Mouse (Mus musculus): ENCODE measurements around the gene Adat1.
A peak's percentile ranks its signal among the peaks of the same experiment; 100 is the strongest.

Adat1 gene

GRCm38 (mm10) chr8:111992013-111992702 is at the start of gene Adat1:
Gene Adat1, minus strand, starts transcription at chr8:111992302.
- DNase-seq: peak; percentile 73 to 81

DNA sequence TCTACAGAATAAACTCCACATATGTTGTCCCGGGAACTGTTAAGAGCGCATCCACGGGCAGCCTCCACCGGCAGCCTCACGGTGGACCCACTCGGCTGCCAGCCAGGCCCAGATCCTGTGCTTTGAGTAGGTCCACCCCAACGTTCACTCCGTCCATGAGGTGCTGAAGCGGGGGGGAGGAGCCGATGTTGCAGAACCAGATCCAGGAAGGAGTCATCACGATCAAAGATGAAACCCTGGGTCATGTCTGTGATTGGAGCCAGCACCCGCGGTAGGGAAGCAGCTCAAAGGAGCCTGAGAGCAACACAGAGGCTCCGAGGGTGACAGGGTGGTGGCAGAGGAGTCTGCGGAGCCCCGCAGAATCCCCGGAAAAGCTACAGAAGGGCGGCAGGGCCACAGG is 45.4 kb upstream of the Adat1 start:
- DNase-seq: no peak

DNA sequence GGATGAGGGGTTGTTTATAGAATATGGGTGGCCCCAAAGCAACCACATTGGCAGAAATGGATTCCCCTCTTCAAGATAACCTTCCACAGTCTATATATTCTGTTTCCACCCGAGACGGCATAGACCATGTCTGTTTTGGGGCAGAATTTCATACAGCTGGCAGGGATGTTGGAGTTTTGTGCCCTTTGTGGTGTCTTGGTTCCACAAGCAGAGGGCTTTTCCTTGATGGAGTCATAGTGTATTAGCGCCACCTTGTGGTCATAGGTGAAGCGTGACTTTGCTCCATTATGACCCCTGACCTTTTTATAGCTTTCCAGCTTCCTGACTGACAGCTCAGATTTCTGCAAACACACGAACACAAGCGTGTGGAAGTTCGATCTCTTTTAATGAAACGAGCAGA is 42.5 kb upstream of the Adat1 start:
- DNase-seq: peak in 1 of 2 experiments; percentile 28

GRCm38 (mm10) chr8:112033071-112033470 is 41.0 kb upstream of the Adat1 start:
- DNase-seq: no peak

DNA sequence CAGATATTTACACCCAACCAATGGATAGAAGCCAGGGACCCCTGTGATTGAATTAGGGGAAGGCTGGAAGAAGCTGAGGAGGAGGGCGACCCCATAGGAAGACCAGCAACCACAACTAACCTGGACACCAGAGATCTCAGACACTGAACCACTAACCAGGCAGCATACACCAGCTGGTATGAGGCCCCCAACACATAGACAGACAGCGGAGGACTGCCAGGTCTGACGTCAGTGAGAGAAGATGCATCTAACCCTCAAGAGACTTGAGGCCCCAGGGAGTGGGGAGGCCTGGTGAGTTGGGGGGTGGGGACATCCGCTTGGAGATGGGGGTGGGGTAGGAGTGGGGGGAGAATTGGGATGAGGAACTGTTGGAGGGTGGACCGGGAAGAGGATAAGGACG is 38.6 kb upstream of the Adat1 start:
- DNase-seq: no peak

DNA sequence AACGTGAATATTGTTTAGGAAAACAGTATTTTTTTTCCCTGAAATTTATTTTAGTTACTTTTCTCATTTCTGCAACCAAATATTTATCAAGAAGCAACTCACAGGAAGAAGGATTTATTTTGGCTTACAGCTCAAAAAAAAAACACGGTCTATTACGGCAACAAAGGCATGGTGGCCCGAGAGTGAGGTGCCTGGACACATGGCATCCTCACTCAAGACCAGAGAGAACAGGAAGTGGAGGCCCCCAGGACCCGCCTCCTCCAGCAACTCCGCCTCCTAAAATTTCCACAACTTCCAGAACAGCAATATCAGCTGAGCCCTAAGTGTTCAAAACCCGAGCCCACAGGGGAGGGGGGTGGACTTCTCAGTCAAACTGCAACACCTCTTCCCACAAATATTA is 37.4 kb upstream of the Adat1 start:
- no peak for DNase-seq

GRCm38 (mm10) chr8:112014936-112015335 is 22.8 kb upstream of the Adat1 start, which contains the start of gene Gm6793:
Gene Gm6793, minus strand, starts transcription at chr8:112015036.
- no peak for DNase-seq

GRCm38 (mm10) chr8:112011816-112012242 is 19.7 kb upstream of the Adat1 start:
- peak; percentile 34 to 51 for DNase-seq

GRCm38 (mm10) chr8:112010997-112011815 is 19.1 kb upstream of the Adat1 start, which contains the start of the genes Kars and Terf2ip:
Gene Kars, minus strand, starts transcription at chr8:112011323.
Gene Terf2ip, plus strand, starts transcription at chr8:112011398.
- DNase-seq: peak; percentile 87 to 90

DNA sequence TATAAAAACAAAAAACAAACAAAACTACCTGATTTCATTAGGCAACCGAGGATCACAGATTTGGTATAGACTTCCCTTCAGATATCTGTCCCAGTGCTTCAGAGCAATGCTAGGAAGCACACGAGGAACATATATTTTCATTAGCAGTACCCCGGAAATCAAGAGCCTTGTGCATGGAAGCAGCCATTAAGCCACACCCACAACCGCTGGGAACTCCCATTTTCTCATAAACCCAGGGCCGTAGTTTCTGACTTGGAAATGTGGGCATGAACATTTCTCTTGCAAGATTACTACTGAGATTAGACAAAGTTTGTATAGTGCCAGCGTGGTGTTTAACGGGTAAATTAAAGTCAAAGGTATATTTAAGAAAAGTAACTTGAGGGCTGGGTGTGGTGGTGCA is 17.5 kb upstream of the Adat1 start:
- DNase-seq: no peak

GRCm38 (mm10) chr8:112007669-112008068 is 15.6 kb upstream of the Adat1 start:
- DNase-seq: no peak

DNA sequence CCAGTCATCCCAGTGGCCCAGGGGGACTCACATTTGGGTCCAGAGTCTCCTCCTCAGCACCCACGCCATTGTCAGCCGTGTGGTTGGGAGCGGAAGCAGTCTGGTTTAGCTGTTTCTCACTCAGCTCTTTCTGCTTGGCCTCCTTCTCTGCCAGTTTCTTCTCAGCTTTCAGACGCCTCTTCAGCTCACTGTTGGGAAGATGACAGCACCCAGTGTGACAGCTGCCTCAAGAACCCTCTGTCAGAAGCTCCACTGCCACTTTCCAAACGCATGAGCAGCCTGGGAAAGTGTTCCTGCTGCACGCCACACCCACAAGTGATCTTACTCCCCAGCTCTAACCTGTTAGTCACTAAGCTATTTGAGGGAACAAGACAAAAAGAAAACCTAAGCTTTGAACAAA is 13.5 kb upstream of the Adat1 start:
- no peak for DNase-seq

GRCm38 (mm10) chr8:112004754-112005153 is 12.7 kb upstream of the Adat1 start:
- DNase-seq: no peak

GRCm38 (mm10) chr8:111992703-111993039 is 569 bp upstream of the Adat1 start:
- no peak for DNase-seq

DNA sequence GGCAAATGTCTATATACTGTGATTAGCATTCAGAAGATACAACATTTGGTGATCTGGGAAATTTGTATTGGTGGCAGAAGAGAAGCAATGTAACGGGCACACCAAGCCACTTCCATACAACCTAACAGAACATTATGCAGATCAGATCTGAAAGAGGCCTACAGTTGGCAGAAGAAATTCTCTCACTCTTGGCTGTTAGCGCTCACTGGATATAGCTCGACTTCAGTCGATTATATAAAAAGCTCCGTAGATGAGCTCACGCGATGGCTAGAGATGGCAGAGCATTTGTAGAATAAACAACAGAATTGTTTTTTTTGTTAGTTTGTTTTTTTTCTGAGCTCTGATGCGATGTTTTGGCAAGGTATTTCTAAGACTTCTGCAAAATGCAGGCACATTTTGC is 824 bp downstream of the Adat1 start:
- no peak for DNase-seq

- DNase-seq: peak; percentile 35 to 79
Measured at GRCm38 (mm10) chr8:111989911-111990310, 2.2 kb downstream of the Adat1 start.

- DNase-seq: no peak
Measured at GRCm38 (mm10) chr8:111984511-111984910, 7.6 kb downstream of the Adat1 start.

GRCm38 (mm10) chr8:111982116-111982515 is 10.0 kb downstream of the Adat1 start:
- DNase-seq: peak in 1 of 2 experiments; percentile 21

GRCm38 (mm10) chr8:111978147-111978546 is 14.0 kb downstream of the Adat1 start:
- DNase-seq: no peak

DNA sequence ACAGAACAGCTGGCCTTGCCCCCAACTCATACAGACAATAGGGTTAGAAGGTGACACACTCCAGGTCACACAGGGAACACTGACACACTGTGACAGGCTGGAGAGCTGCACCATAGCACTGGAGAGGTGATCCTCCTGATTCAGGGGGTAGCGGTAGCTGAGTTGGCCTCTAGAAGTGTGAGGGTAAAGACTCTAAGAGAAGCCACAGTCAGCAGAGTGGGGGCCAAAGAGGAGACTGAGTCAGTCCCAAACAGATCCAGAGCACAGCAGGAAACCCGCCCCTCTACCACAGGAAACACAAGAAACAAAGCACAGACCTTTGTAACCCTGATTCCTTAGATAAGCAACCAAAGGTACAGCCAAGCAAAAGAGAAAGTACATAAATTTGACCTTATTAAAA is 15.8 kb downstream of the Adat1 start:
- no peak for DNase-seq

DNA sequence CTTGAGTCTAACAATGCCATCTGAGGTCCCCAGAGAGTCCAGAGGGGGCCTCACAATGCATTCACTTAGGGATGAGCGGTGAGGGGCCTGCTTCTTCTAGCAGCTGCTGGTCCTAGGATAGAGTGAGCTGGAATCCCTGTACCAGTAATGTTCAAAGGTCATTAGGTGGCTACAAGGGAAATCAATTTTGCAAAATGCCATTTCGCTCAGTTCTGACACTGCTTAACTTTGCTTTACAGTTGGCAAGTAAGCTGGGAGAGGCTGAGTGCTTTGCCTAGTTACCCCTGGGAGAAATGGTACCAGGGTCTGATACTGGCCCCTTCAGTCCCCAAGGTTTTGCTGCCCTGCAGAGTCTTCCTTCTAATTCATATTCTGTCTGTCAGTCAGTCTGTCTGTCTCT is 16.4 kb downstream of the Adat1 start:
- DNase-seq: no peak

GRCm38 (mm10) chr8:111974138-111974537 is 18.0 kb downstream of the Adat1 start:
- no peak for DNase-seq

DNA sequence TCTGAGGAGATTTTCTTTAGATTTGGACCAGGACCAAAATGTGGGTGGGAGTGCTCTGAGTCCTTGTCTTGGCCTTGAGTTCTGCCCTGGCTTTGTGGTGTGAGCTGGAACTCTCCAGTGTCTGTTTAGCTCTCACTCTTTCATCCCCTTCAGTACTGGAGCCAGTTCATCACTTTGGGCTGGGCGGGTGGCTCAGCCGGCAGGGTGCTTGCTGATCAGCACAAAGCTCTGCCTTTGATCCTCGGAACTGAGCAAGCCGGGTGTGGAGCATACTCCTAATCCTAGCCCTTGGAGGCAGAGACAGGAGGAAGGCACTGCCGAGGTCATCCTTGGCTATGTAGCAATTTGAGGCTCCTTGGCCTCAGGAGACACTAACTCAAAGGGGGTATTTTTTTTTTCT is 23.1 kb downstream of the Adat1 start:
- no peak for DNase-seq

GRCm38 (mm10) chr8:111968541-111968940 is 23.6 kb downstream of the Adat1 start:
- DNase-seq: no peak
